Mouse (Mus musculus): ENCODE data around the gene Grm6.

The Grm6 gene

DNA sequence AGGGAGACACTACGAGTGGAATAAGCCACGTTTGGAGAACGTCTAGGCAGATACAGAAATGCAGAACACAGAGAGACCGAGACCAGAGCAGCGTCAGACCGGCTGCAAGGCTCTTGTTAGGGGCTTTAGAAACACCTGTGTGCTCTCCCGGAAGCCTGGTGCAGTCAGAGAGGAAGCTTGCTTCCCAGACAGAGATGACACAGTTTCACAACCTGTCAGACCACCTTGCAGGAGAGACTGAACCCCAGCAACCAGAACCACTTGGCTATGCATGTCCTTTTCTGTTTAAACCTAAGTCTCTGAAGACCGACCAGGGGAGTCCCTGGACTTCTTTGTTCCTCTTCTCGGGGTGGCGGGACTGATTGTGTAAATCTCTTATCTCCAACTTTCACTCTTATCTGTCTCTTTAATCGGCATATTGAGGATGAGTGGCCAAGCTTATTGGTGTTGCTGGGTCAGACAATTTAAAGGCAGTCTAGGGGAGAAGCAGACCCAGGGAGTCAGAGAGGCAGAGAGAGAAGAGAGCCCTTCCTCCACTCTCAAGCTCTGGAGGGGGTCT lies at the start of gene Grm6:
Grm6 (plus strand) TSS at position 509 of the 559 bp plus-strand sequence.
- peak; percentile 70 for DNase-seq

DNA sequence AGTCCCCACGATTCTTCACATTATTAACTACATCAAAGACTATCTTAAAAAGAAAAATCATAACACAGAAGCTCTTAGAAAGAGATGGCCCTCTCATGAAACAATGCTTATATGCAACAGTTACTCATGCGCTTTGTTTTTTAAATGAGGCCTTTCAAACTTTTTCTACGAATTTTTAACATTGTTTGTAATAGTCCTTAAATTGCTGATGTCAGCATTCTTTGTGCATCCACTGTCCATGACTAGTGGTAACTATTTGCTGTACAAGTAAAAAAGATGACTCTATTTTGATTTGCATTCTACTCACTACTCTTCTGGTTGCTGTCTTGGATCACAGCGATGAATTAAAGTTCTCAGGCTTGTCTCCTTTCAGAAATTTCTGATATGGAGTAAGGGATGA lies 36.3 kb upstream of the Grm6 start:
- no peak for DNase-seq

DNA sequence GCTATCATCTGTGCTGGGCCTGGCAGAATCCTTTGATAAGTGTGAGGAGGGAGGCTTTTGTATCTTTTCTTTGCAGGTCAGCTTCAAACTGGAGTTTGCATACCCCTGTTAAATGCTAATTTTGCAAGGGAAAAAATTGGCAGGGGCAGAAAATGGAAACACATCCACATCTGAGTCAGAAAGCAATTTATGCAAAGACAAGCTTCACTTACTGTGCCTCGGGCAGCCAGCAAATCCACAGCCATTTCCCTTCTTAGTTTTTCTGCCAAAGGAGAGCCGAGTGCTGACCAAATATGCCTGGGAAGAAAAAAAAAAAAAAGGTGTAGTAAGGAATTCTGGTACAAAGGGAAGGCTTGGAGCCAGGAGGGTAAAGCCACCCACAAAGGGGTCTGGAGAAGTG lies 24.3 kb upstream of the Grm6 start:
- no peak for DNase-seq

DNA sequence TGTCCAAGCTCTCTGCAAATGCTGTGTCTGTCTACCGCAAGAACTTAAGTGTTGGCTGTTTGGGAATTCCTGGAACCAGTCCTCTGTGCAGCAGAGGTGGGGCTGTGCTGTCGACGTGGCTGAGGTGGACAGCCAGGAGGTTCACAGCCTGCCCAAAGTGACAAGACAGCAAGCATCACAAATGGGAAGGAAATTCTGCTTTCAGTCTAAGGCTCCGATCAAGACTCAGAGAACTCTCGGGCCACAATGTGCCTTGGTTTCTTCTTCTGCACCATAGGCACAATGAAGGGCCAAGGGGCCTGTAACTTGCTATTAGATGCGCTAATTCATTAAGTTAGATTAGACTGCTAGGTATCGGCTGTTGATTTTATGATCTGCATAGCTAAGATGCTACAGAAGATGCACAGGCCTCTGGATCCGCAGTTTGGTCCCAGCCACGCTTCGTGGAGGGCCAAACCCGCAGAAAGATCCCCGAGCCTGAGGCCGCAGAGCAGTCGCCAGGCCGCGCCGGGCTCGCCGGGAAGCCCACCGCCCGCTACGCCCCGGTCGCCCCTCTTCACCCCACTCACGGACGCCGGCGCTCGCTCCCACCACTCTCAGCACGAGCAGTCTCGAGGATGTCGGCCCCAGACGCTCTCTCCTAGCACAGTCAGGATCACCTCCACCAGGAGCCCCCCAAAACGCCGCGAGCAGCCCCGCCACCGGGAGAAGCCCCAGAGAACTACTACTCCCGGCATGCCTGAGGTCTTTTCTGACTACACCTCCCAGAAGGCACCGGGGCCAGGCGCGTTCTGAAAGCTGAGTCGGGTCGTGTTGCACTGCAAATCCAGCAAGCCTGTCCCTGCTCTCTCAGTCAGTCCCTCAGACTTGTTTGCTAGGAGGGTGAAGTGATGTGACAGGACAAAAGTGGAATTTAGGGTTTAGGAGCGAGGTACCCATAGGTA lies 23.2 kb upstream of the Grm6 start, which contains the start of gene Zfp354c:
Zfp354c (minus strand) TSS at position 715 of the 944 bp plus-strand sequence.
- DNase-seq: peak; percentile 91

DNA sequence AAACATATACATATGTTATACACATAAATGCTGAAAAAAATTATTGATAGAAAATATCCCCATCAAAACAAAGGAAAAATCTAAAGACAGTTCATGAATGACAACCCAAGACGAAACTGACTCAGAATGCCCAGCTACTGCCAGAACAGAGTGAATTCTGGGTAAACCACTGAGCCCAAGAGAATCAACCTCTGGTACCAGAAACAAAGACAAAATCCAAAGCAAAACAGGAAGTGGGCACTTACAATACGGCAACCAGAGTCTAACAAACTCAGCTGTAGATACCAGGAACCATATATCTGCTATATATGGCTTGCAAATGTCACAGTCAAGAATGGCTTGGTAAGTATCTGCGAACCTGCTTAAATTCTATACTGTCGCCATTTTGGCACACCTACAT lies 14.8 kb upstream of the Grm6 start:
- DNase-seq: peak; percentile 49

DNA sequence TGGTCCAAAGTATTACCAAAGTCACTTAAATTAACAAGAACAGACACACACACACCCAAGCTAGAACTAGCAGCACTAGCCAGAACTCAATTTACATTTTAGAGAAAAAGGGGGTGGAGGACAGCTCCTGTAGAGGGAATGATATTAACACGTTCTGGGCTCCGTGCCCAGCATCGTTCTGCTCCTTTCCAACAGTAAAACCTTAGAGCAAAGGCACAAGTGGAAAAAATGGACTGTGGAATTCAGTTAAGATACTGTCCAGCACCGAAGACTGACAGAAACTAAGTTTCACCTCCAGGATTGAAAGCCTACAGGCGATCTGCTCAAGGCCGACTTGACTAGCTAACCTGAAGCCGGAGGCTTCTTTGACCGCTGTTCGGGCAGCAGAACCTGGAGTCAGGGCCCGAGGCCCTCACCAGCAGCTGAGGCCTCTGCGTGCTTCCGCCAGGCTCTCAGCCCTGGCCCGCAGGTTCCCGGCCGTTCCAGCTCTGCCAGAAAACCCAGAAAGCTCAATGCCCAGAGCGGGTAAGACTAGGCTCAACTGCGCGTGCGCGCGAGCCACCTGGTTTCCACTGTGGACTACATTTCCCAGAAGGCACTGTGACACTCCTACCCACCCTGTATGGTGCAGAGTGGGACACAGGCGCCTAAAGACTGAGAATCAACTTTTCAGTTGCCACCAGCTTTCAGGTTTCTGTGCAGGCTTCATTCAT lies 9.3 kb upstream of the Grm6 start, which contains the start of gene Zfp879:
Zfp879 (minus strand) TSS at position 530 of the 713 bp plus-strand sequence.
- DNase-seq: peak; percentile 93

DNA sequence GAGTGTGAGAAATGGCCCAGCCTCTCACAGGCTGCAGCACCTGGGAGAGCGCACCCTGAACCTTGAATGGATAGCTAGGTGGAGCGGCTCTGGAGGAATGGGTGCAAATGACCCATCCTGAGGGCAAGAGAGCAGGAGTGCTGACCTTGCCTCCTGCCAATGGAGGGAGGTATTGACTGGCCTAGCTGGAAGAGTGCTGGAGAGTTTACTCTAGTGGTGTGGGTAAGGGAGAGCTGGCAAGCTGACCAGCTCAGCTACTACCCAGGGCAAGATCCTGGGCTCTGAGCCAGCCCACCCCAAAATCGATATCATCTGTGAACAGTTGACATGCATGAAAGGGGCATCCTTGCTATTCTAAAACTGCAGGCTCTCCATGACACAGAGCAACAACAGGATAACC lies 4.5 kb upstream of the Grm6 start:
- no peak for DNase-seq

DNA sequence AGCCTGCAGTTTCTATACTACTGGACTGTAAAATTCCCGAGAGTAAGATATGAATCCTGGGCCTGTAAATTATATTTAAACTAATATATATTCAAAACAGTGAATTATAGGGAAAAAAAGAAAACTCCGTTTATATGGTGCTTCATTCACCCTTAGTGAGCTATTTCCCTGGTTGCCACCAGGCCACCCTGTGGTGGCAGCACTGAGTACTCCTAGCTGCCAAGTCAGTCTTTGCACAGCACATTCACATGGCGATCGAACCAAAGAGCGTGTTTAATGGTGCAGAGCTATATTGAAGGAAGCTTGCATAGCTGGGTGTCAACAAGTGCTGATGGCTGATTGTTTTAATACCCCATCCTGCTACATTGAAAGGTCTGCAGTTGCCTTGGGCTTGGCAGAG lies 3.4 kb upstream of the Grm6 start:
- DNase-seq: peak; percentile 47

DNA sequence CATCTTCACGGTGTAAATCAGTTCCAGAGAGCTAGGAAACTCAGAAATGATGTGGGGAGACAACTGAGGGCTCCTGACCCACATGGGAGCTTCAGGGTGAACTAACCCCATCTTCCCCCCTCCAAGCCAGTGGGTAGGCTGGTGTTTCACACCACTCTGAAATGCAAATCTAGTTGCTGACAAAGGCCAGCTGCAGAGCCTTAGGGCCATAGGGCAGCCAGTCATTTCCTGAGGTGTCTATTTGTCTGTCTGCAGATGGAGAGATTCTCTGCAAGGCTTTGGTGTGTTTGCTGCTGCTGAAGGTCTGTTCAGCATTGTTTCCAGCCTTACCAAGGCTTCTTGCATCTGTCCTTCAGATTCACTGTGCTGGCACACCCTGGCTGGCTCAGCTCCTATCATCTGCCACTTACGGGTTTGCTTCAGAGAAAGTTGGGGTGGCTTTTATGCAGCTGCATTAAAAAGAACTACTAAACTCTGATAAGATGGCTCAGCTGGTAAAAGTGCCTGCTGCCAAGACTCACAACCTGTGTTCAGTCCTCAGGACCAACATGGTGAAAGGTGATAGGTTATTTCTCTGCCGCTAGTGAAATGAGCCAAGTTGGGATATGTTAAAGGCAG lies 1.9 kb upstream of the Grm6 start:
- peak; percentile 36 for DNase-seq

DNA sequence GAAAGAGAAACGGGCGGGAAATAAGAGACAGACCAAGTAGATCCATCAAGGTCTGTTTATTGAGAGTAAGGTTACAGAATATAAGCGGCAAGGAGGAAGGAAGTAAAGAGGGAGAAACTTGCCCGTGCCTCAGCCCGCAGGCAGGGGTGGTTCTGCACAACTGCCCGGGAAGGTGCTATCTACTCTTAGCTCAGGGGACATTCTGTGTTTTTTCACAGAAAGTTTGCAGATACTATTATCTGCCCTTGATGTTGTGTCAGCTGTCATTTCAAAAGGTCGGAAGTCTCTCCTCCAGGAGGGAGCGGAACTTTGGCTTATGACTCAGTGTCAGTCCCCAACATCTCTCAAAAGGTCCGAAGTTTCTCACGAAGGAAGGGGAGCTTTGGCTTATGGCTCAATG lies 1.2 kb upstream of the Grm6 start:
- DNase-seq: peak; percentile 36

DNA sequence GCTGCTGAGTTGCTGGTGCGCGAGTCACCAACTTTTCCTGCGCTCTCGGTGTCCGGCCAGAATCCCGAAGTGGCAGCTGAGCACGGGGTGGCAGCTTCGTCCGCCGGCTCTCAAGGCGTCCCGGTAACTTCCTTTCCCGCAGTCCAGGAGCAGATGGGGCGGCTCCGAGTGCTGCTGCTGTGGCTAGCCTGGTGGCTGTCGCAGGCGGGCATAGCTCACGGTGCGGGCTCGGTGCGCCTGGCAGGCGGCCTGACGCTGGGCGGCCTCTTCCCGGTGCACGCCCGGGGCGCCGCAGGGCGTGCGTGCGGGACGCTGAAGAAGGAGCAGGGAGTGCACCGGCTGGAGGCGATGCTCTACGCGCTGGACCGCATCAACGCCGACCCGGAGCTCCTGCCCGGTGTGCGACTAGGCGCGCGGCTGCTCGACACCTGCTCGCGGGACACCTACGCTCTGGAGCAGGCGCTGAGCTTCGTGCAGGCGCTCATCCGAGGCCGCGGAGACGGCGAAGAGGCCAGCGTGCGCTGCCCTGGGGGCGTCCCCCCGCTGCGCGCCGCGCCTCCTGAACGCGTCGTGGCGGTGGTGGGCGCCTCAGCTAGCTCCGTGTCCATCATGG lies 610 bp downstream of the Grm6 start:
- peak; percentile 46 for DNase-seq

DNA sequence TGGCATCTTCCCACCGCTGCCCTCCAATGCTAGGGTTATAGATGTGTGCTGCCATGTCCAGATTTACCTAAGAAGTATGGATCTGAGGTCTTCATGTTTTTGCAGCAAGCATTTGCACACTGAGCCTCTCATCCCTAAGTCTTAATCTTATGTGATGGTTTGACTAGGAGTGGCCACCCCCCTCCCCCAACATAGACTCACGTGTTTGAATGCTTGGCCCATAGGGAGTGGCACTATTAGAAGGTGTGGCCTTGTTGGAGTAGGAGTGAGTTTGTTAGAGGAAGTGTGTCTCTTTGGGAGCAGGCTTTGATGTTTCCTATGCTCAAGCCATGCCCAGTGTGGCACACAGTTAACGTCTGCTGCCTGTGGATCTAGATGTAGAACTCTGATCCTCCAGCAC lies 28.2 kb downstream of the Grm6 start:
- no peak for DNase-seq

DNA sequence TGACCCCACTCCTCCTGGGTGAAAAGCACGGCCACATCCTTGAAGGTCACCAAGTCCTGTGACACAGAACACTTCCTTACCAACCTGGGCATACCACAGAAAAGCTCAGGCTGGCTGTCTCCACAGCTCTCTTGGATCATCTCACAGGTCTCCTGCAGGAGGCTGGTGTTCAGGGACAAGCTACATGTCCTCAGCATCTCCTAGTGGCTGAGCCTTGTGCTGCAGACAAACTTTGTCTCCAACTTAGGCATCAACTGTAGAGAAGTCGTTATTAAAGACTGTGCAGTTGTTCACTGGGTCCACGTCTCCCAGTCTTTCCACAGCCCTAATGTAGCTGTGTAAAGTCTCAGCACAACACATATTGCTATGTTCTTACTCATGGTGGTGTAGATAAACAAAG lies 33.3 kb downstream of the Grm6 start:
- DNase-seq: peak; percentile 21

DNA sequence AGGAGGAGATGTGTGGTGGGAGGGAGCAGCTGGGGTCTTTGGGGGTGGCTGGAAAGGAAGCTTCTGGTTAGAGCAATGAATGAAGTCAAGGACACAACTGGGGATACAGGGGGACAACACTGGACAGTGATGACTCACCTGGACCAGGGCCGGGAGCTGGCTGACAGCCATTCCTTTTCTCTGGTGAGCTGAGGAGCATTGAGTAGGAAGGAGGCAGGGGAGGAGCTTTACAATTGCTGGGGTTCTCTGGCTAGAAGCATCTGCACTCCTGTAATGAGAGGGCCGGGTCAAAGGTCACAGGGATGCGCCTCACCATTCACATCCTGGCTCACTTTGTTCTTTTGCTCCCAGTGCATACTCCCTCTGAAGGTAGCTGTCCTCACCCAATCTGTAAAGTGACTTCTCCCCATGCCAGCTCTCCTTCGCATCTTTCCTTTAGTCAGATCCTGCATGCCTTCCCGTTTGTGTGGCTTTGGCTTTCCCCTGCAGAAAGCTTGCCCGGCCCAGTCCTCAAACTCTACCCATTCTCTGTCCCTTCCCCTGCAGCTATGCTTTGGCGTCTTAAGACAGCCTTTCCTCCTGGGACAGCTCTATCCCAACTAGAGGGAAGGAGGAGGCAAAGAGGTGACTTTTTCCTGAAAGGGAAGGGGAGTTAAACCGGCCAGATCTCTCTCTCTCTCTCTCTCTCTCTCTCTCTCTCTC lies 35.9 kb downstream of the Grm6 start:
- DNase-seq: no peak

DNA sequence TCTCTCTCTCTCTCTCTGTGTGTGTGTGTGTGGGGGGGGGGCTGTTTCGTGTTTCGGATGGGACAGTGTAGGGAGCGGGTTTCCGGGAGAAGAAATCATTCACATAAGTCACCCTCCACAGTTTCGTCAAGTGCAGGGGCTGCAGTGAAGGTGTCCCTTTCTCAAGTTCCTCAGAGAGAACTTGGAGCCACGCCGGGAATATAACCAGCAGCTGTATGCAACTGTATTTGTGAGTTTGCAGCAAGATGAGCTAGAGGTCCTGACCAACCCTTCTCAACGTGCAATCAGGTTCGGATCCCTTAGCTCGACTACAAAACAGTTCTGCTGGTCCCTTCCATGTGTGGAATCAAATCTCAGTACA lies 36.4 kb downstream of the Grm6 start:
- no peak for DNase-seq

DNA sequence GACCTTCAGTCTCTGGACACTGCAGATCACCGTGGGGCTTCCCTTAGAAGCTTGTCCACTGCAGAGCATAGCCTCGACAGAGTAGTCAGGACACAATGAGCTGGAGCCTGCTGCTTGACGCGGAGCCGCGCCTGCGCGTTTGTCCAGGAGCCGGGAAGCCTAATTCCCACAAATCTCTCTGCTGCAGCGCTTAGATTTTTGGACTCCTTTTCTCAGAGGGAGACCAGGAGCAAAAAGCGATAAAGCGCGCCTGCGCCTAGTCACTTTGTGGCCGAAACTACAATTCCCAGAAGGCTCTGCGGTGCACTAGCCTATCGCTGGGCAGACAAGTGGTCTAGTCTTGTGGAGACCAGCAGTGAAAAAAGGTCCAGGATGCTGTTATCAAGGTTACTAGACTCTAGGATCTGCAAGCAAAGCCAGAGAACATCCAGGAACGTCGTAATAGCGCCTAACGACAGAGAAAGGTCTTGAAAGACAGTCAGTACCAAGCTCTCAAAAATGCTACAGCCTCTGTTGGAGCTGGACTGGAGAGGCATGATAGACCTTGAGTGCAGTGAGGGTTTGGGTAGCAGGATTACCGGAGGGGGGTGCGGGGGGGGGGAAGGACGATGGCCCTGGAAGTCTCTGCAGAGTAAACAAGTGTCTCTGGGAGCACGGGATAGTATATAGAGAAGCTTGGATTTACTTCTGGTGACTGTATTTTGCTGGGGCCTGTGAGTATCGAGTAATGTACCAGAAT lies 37.1 kb downstream of the Grm6 start, which contains the start of gene Zfp454:
Zfp454 (minus strand) TSS at position 262 of the 739 bp plus-strand sequence.
- peak; percentile 17 for DNase-seq

DNA sequence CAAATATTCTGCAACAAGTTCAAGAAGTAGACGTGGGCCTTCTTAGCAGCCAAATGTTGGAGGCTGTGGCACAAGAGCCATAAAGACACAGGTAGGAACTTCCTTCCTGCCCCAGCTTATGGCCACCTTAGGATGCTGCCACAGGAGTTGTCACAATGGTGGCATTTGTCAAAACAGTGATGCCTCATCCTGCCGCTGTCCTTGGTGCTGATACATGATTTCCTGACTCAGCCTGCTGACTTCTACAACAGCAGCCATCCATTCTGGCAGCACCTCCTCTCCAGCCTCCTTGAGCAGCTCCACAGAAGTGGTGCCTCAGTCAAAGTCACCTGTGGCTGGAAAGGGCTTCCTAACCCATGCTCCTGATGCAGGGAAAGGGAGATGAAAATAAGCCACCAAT lies 42.0 kb downstream of the Grm6 start:
- peak; percentile 28 for DNase-seq

DNA sequence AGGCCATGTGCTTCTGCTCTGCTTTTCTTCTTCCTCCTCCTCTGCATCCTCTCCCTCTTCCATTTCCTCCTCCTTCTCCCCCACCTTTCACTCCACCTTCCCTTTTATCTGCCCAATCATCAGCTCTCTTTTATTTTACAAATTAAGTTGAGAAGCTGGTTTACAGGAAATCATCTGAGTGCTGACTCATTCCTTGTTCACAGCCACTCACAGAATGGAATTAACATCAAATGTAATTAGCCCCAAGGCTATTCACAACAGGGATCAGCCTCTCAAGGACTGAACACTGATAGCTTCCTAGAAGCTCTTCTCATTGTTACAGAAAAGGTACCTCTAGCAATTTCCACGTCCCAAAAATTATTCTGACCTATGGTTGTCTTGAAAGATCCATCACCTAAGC lies 46.9 kb downstream of the Grm6 start:
- DNase-seq: no peak

DNA sequence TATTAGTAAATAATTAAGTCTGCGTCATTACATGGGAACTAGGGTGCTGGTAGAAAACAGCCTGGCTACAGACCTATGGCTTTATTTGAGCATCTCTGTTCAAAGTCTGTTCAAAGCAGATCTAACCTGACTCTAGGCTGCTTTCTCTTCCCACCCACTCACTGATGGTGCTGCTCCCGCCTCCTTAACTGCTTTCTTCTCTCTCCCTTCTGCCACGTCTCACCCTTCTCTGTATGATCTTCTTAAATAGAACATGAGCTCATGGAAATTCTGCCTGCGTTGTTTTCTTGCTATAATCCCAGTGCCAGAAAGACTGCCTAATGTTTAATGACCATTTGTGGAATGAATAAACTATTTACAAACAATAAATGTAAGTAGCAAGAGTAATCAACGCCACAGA lies 57.7 kb downstream of the Grm6 start:
- no peak for DNase-seq

DNA sequence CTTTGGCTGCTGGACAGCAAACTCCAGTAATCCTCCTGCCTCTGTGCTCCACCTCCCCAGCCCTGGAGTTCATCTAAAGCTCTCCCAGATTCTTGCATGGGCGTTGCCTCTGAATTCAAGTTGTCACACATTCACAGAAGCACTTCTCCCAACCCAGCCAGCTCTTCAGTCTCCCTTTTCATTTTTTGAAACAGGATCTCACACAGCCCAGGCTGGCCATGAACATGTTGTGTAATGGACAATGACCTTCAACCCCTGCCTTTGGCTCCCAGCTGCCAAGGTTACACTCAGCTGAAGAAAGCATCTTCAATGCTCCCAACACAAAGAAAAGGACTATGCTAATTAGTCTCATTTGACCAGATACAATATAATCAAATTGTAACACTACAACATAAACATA lies 62.8 kb downstream of the Grm6 start:
- no peak for DNase-seq

DNA sequence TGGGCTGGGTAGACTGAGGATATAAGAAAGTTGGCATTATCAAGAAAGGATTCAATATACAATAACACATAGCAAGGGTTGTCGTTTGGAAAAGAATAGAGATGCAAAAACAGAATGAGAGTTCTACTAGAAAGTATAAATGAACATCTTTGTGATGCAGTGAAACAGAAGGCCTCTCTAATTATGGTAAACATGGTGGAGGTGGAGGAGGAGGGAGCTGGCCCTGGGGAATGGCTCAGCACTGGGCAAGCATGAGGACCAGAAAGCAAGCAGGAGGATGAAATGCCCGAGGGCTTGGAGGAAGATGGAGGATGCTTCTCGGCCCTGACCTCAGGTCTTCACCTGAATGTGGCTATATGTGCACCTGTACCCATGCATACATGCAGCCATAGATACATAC lies 64.0 kb downstream of the Grm6 start:
- DNase-seq: no peak
